Mouse (Mus musculus) c-Kit-negative CD71-positive TER-119-positive erythroid progenitor cells, embryonic 14.5 days (primary cell): Measurements from ENCODE around the gene Dcst2.

Source experiments
- DNase-seq: peaks from one replicate; pipeline ENCODE4 v3.0.0-alpha.2; 2013; ENCODE audit warnings: low read depth, low spot score

Dcst2 gene

GRCm38 (mm10) chr3:89360237-89360636 lies 1.5 kb upstream of the Dcst2 start:
- no peak for DNase-seq

DNA sequence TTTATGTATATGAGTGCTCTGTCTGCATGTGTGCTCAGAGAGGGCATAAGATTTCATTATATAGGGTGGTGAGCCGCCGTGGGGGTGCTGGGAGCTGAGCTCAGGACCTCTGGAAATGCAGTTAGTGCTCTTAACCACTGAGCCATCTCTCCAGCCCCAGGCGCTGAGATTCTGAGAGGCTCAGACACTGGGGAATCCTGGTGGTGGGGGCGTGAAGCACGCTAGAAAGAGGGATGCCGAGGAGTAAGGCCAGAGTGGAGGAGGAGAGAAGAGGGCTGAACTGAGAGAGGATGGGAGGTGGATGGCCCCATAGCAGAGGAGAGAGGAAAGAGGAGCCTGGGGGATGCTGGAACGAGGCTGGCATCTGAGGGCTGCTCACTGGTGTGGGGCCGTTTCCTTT lies 2.9 kb downstream of the Dcst2 start:
- no peak for DNase-seq

- no peak for DNase-seq
Measured at GRCm38 (mm10) chr3:89365153-89365485, 3.3 kb downstream of the Dcst2 start, which contains the start of gene Dcst1. Dcst1 (minus strand) TSS chr3:89365253.

DNA sequence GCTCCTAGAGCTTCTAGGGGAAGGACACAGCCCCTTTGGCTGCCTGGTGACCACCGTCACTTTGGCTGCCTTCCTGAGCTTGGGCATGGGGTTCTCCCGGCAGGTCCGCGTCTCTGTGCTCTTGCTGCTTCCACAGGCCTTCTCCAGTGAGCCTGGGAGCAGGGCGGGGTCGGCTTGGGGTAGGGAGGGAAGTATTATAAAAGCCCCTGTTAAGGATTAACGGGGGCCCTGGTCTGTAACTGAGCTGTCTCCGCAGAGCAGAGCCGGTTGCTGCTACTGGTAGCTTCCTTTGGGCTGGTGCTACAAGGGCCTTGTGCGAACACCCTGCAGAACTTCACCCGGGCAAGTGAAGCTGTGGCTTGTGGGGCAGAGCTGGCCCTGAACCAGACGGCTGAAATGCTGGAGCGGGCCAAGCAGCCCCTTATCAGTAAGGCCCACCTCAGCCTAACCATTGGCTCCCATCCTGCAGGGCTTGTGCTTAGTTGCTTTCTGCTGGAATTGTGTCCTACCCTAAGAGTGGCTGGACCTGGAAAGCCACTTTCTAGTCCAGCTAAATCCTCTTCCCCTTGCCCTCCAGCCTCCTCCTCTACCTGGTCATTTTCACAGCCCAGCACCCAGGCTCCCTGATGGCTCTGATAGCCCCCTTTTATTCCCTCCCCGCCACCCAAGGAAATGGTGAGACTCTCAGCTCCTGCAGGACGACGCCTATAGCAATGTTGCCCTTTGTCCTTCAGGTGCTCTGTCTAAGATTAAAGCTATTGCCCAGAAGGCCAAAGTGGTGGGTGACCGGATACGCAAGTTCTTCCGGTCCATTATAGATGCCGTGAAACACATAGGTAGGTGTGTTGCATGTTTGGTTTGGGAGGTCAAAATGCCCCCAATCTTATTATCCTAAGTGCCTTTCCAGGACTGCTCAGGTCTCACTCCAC lies 4.0 kb downstream of the Dcst2 start:
- DNase-seq, result no peak

DNA sequence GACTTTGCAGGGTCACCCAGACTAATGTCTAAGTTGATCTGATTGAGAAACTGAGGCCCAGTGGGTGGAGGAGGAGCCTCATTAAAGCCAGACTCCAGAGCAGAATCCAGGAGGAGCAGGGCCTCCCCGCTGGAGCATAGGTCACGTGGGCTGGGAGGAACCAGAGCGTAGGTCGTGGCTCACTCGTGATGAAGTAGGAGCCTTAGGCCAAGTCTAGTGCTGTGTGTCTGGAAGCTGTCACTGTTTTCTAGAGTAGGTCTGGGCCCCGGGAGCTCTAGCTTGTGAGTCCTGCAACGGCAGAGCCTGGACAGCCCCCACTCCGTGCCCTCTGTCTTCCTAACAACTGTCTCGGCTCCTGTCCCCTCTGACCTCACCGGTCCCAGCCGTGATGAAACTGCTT lies 5.6 kb downstream of the Dcst2 start:
- no peak for DNase-seq

DNA sequence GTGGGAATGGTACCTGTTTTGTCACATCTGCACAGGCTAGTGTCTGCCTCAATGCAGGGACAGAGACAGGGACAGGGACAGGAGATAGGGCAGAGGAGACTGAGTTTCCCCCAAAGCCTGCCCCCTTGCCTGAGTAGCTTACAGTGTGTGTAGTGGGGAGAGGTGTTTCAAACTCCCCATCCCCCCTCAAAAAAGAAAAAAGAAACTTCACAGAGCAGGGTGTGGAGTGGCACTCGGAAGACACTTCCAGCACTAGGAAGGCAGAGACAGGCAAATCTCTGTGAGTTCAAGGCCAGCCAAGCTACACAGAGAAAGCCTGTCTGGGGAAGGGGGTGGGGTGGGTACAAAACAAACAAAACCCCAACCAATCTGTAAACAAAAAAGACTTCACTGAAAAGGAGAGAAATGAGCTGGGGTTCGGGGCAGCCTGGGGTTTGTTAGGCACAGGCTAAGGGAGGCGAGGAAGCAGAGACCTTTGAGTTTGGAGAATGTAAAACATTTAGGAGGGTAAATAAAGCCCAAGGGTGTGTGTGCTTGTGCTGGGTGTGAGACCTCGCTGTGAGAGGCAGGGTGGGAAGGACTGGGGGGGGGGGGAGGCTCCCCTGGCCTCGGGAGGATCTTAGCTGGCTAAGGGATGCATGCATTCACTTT lies 11.9 kb downstream of the Dcst2 start:
- DNase-seq, result no peak

- no peak for DNase-seq
Measured at GRCm38 (mm10) chr3:89377831-89378230, 16.1 kb downstream of the Dcst2 start.

DNA sequence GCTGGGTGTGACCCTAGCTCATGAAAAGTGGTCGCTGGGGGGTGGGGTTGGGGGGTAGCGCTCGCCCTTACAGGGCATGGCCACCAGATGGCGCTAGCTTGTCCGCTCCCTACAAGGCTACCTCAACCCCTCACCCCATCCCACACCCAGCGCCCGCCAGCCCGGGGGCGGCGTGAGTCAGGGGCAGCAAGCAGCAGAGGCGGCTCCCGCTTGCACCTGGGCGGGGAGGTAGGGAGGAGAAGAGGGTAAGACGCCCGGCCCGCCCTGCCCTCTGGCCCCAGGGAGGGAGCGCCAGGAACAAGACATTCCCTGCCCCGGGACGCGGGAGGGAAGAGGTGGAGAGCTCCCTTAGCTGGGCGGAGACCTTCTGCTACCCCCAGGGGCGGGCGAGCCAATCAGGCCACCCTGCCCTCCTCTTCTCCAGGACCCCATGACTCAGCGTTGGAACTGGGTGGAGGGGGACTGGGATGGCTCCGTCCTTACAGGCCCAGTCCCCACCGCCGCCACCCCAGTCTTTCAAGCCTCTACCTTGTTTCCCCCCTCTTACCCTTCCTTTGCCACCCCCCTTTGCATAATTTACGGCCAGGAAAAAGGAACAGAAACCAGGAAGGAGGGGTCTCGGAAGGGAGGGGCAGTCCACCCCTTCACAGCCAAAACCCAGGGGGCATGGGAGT lies 16.8 kb downstream of the Dcst2 start:
- DNase-seq, result no peak

- no peak for DNase-seq
Measured at GRCm38 (mm10) chr3:89379388-89380131, 17.8 kb downstream of the Dcst2 start.

GRCm38 (mm10) chr3:89380291-89380690 lies 18.5 kb downstream of the Dcst2 start:
- DNase-seq, result no peak

- DNase-seq, result no peak
Measured at GRCm38 (mm10) chr3:89380711-89381110, 18.9 kb downstream of the Dcst2 start.

GRCm38 (mm10) chr3:89381233-89381632 lies 19.5 kb downstream of the Dcst2 start:
- no peak for DNase-seq

DNA sequence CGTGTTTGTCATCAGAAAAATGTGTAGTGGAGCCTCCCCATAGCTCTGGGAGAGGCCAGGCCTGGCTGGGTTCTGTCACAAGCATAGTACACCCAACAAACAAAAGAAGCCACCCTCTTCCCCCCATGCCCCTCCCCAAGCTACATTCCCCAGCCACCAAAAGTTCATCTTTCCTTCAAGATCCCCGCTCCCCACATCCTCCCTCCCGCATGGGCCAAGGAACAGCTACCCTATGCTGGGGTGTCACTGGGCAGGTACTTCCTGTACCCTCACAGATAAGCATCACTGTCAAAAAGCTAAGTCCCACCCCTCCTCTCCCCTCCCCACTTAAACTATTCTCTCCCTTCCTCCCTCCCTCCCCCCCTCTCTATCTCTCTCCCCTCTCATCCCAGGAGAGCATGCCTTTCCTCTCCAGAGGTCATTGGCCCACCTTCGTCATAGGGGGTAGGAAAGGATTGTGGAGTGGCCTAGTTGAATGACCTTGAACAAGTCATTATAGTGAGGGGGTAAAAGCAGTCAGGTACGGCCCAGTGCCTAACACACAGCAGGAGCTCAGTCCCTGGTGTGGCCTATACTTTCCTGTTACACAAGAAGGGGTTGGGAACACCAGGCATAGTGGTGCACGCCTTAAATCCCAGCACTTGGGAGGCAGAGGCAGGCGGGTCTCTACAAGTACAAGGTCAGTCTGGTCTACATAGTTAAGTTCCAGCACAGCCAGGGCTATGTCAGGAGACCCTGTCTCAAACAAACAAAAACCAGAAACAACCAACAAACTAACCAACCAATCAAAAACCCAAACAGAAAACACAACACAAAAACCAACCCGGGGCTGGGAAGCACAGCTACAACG lies 20.5 kb downstream of the Dcst2 start:
- no peak for DNase-seq

GRCm38 (mm10) chr3:89382950-89383349 lies 21.2 kb downstream of the Dcst2 start:
- no peak for DNase-seq

GRCm38 (mm10) chr3:89383651-89384255 lies 22.0 kb downstream of the Dcst2 start:
- no peak for DNase-seq

DNA sequence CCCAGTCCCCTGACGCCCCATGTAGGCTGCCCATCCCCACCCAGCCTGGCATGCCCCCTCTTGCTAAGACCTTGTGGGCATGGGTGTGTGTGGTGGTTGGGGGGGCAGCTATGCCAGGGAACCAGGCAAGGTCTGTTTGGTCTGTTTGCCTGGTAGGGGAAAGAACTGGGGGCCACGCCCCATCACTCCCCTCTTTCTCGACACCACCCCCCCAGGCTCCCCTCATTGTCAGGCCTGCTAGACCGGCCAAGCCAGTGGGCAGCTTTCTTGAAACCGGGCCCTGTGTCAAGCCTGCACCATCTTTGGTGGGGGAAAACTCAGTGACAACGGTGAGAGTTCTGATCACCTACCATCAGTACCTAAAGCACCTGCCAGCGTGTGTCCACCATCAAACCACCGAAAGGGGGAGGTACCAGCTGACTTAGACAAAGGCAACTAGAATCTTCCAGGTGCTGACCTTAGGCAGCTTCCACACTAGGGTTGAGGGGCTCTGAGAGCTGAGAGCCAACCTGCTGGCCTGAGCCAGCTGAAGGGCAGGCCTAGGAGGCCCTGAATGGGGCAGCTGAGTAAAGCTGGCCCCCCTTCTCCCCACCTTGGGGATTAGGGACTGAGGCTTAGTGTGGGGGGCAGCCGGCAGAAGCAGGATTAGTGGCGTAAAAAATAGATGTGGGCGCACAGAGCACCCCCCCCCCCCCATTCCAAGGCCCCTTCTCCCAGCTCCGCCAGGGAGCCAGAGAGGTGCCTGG lies 22.7 kb downstream of the Dcst2 start:
- no peak for DNase-seq

DNA sequence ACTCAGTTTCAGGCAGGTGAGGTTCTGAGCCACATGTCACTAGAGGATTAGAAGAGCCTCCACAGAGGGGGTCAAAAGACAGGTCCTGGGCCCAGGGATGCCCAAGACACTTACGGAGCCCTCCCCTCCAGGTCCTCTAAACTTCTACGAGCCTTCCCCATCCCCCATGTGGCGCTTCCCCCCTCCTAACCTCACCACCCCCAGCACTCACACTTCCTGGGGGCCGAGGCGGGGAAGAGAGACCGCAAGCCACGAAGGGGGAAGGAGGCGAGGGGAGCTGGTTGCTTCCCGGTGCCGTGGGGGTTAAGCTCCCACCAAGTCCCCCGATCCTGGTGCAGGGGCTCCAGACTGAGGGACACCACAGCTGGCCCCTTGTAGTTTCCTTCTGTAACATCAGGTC lies 23.7 kb downstream of the Dcst2 start:
- DNase-seq, result no peak

- DNase-seq, result no peak
Measured at GRCm38 (mm10) chr3:89386438-89387420, 25.0 kb downstream of the Dcst2 start.

DNA sequence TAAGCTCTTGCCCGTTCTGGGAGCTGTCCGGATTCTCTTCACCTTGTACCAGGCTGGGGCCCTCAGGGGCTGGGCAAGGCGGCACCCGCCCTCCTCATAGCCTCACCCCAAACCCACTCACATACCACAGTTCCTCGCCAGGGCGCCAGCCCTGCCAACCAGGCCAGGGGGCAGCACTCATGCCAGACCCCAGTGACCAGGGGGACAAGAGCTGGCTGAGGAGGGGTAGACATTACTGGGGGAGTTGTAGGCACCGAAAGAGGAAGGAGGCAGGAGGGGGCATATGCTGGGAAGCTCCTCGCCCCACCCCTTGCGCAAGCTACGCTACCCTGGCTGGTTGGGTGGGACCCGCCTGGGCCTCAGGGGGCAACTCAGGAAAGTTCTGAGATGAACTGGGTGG lies 25.9 kb downstream of the Dcst2 start:
- DNase-seq, result no peak
